Mouse (Mus musculus): Measurements from ENCODE around the gene Mlana.

The Mlana gene

DNA sequence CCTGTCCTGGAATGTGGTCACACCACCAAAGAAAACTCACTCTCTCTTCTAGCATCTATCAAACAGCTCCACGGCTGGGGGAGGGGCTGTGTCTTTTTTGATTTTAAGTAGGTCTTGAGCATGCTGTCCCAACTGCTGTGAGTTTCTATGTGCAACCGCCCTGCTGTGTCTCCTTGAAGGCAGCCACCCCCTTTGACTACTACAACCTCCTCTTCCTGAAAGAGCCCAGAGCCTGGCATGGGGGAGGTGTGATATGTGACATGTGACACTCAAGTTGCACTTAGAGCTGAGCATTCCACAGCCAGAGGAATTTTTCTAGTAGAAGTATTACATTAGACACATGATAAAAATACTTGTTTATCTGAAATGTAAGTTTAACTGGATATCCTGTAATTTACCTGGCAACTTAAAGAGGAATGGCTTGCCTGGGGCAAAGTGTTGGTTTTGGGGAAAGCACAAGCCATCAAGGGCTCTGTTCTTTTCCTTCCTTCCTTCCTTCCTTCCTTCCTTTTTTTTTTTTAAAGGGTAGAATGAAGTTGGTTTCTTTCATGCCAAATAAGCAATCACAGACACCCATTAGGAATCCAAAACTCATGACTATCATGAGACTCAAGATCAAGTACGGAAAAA is at the start of gene Mlana:
Gene Mlana (plus strand): TSS at position 580 of the 630 bp plus-strand sequence.
- DNase-seq: peak; percentile 24

DNA sequence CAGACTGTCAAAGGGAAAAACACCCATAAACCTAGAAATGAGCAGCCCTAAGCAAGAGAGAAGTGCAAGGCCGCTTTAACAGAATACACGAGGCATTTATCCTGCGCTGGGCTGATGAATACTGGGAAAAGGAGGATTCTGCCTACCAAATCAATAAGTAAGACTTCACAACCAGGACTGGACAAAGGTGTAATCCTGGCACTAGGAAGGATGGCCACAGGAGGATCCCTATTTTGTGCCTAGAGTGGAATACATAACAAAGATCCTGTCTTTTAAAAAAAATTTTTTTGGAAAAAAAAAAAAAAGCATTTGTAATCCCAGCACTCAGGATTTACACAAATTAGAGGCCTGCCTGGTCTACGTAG is 49.1 kb upstream of the Mlana start:
- DNase-seq: no peak

DNA sequence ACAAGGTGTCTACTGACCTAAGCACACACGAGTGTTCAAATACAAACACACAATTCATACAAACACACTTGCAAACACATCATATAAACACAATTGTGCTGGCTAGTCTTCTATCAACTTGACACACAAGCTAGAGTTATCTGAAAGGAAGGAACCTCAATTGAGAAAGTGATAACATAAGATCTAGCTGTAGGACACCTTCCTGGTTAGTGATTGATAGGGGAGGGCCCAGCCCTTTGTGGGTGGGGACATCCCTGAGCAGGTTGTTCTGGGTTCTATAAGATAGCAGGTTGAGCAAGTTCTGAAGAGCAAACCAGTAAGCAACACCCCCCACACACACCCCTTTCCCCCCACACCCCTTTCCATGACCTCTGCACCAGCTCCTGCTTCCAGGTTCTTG is 47.9 kb upstream of the Mlana start:
- DNase-seq: no peak

- no peak for DNase-seq
Measured at GRCm38 (mm10) chr19:29653768-29654265, 43.8 kb upstream of the Mlana start.

DNA sequence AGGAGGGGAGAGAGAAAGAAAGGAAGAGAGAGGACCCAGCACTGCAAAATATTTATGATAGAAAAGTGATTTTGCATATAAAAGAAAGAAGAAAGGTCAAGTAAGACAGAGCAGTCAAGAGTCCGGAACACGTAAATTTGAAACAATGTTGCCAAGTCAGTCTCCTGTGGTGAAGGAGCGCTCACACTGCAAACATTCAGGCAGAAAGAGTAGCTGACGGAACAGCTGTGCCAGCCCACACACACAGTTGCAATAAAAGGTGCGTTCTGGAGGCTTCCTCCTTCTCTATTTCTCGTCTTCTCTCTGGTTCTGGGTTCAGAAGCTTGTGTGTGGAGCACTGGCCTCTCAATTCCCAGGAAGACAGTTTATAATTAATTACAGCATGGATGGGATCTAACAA is 42.5 kb upstream of the Mlana start:
- DNase-seq: no peak

DNA sequence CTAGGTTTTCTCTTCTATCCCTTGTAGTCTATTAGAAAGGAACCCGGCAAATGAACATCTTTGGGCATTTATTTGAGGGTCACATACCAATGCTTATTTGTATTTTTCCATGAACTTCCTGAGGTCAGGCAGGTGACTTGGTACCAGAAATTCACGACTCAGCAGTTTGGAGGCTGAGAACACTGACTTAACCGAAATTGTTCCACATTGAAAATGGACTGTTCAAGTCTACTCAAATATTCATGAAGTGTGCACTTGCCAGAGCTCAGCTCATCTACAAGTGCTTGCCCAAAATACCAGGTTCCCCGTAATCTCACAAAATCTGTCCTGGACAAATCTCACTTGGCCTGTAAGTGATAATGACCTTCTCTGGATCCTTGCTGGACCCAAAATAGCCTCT is 41.6 kb upstream of the Mlana start:
- DNase-seq: no peak

DNA sequence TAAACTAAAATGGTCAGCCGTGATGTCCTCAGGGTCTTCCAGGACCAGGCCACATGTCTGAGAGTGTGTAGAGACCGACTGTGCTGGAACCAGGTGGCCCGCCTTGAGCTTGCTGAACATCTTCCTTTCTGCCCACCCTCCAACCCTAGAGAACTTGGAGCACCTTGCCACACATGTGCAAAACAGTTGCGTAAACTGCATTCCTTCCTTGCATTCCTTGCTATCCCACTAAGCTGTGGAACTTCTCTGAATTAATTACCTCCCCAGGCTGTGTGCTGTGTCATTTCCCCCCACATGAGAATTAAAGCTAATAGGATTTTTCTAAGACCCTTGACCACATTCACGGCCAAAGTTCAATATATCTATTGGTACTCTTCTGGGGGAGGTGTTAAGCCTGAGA is 41.0 kb upstream of the Mlana start:
- no peak for DNase-seq

DNA sequence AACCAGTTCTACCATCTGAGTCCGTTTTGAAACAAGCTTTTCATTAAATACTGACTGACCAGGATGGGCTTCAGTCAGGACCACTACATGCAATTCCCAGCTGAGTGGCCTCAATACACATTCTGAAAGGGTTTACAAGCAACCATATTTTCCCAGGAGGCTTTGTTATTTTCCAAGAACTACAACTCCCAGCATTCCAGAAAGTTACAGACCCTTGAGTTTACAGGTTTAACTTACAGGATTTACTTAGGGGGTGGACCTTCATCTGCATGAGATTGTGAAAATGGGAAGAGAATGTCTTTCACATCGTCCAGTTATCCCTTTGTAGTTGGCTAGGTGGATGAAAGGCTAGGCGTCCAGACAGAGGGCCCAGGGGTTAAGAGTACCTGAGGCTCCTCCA is 40.6 kb upstream of the Mlana start:
- DNase-seq: no peak

DNA sequence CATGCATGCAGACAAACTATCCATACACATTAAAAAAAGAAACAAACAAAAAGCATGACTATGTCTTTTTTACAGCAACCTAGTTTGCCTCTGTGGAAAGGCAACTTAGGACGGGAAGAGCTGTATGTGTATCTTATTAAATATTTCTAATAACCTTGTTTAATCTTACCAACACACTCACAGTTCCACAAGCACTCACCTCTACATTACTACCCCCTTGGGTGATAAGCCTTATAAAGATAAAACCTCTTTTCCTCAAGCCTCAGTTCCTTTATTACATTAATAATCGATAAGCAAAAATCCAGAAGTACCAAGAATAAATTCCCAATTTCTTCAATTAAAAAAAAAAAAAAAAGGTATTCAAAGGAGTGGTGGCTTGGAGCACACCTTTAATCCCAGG is 40.1 kb upstream of the Mlana start:
- no peak for DNase-seq

DNA sequence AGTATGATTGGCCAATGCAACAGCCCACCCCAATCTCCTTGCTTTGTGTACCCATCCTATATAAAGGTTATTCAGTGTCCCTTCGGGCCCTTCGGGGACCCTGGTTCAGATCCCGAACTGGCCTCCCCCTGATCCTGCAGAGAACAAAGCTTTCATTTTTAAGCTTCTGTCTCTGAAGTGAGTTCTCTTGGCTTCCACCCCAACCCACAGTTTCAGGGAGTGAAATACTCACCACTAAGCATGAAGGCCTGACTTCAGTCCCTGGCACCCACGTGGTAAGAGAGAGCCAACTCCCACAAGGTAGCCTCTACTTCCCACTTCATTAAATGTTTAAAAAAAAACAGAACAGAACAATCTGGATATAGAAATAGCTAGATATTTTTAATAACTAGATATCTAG is 38.8 kb upstream of the Mlana start:
- no peak for DNase-seq

- no peak for DNase-seq
Measured at GRCm38 (mm10) chr19:29659705-29660104, 37.9 kb upstream of the Mlana start.

DNA sequence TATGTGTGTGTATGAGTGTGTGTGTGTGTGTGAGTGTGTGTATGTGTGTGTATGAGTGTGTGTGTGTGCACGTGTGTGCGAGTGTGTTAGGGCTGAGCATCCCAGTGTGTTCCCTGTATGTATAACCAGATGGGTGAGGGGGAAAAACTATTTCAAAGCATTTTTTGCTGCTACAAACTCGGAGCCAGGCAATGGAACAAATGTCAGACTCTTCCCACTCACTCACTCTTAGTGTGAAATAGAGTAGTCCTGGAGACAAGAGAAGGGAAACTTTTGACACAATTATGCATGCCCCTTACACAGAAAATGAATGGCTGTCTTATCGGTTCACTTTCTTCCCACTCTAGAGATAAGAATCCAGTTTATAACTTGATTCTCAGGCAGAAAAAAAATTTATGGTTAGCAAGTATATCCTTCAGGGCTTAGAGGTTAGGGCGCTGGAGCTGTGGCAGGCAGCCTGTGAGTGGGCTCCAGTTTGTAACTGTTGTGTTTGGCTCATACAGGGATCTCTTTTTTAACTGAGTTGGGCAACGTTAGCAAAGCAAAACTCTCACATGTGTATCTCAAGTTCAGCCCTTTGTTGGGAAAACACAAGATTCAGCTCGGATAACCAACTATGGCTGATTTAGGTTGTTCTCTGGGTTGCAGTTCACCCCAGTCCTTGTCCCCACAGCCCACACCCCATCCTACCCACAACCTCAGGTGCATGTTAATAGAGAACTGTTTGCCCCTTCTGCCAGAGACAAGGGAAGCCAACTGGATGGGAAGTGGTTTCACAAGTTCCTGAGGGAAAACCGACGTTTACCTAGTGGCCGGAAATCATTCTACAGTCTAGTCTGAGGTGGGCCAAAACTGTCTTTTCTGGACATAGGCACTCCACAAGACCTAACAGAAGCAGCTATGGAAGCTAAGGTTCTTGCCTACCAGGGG is 36.5 kb upstream of the Mlana start:
- DNase-seq: no peak

DNA sequence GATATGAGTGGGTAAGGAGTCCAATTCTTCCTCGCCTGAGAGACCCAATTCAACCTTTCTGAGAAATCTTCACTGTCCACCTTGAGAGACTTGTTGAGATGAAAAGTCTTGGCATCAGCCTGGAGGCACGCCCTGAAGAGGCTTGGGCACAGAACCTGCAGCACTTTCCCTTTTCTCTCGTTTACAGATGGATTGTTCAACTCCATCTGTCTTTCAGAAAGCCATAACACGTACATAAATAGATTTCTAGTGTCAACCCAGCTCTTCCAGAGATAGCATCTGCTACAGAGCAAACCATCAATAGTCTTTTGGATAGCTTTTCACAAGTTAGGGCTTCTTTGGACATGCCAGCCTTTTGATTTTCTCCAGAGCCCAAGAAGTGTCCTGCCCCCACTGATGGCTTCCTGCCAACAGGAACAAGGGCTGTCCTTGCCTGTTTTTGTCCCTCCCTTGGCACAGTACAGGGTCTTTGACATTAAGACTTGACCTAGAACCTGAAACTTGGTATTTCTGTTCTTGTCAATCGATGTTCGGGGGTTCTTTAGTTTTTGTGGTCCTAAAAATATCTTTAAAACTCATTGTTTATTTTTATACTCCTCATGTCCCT is 35.5 kb upstream of the Mlana start:
- DNase-seq: no peak

DNA sequence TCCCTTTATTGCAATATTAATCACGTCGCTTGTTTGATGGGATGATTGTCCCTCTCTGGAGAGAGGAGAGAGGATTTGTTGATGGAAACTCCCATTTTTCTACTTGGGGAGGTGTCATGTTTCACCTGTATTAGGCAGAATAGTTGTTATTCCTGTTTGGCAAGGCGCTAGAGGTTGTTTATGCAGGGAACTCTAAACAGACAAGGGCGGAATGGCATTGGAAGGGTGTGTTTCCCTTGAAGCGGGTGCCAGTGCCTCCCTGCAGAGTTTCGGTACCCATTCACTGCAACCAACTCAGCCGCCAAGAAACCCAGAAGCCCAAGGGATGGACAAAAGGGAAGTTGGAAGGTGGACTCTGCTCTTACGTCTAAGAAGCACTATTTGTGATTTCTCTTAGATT is 33.8 kb upstream of the Mlana start:
- DNase-seq: no peak

DNA sequence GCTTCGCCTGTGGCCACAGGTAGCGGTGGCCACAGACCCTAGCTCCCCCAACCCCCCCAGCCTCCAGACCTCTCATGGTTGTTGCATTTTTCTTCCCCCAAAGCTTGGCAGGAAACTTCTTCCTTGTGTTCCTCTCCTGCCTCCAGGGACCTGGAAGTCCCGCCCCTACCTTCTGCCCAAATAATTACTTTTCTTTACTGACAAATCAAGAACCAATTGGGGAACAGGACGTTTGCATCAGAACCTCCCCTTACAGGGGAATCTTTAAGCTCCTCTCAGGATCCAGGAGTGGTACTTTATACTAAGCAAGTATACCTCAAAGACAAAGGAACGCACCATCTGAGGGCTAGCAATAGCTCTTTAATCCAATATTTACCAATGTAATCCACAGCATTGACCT is 32.7 kb upstream of the Mlana start:
- no peak for DNase-seq

DNA sequence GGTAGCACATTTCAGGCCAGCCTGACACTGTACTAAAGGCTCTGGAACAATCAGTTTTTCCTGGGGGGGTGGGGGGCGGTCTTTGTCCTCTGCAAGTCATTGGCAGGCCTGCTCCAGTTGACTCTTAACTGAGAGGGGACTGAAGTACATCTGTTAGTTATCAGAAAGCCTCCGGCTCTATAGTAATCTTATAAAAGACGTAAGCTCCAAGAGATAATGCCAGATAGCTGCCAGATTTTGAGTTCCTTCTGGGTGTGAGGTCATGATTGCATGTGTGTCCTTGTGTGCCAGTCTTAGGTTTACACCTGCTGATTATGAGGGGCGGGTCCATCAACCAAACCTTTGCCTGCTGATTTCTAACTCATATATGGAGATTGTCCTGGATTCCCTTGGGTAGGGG is 31.5 kb upstream of the Mlana start:
- no peak for DNase-seq

- no peak for DNase-seq
Measured at GRCm38 (mm10) chr19:29666965-29667594, 30.5 kb upstream of the Mlana start.

DNA sequence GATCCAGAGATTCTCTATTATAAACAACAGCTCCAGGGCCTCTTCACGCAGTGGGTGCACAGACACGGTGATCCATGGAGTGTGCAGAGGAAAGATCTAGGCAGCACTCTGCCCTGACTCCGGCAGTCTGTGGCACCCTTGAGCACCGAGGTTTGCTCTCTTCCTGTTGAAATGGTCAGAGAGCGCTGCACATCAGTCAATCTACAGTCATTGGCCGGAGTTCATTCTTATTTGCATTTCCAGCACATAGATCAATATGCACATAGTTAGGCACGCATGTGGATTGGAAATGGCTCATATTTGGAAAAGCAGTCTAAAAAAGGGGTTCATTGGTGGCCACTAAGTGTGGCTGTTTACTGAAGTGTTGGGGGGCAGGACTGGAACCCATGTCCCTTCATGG is 29.5 kb upstream of the Mlana start:
- DNase-seq: no peak

- DNase-seq: no peak
Measured at GRCm38 (mm10) chr19:29670247-29670646, 27.4 kb upstream of the Mlana start.

DNA sequence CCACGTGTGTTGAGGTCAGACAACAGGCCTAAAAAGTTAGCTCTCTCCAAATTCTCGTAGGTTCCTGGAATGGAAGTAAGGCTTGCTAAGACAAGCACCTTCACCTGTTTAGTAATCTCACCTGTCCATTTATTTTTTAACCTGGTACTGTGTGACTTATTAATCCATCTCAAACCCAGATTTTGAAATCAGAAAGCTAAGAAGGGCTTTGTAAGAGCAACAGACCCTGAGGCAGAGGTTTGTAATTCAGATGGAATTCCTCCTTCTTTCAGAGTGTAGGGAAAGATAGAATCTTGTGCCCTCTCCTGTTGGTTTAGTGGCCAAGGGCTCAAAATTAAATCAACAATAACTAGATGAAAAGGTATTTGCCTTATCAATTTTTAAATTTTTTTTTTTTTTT is 26.5 kb upstream of the Mlana start:
- no peak for DNase-seq

DNA sequence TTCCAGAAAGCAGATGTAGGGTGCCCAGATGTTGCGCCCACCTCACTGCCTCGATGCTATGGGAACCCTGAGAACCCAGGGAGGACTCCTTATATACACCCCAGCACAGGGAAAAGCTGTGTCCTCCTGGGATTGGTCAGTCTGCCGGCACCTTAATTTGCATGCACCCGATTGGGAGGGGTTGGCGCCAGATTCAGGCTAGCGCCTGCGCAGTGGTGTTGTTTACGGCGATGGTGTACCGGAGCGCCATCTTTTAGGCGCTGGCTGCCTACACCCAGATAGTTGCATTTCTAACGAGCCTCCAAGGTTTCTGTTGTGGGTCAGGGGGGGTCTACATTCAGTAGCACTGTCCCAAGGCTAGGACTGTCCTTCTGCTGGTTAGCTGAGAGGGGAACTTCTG is 25.0 kb upstream of the Mlana start:
- DNase-seq: no peak

GRCm38 (mm10) chr19:29674946-29675345 is 22.7 kb upstream of the Mlana start:
- no peak for DNase-seq

- no peak for DNase-seq
Measured at GRCm38 (mm10) chr19:29675562-29676078, 22.0 kb upstream of the Mlana start.

Measured in thymus, postnatal 4 days (tissue).